Mouse (Mus musculus) embryonic stem cell, embryonic (primary cell): ENCODE data around the gene H2afj.

Experiments used
- CTCF ChIA-PET, 4 experiments: fragments of 300-600 bp in 2 of 4; fragments of 350-600 bp in 2 of 4; sonication (Branson Sonifier 250); formaldehyde crosslinking; loops; one replicate each; lab custom pipeline; 2022; ENCODE audit warnings: inconsistent platforms in 2 of 4; lab: Charles Lee
- POLR2A ChIA-PET, 4 experiments: fragments of 300-600 bp in 2 of 4; fragments of 350-600 bp in 2 of 4; sonication (Branson Sonifier 250); formaldehyde crosslinking; loops; one replicate each; lab custom pipeline; 2022; ENCODE audit warnings: antibody characterized with exemption in 4 of 4, inconsistent platforms in 1 of 4; lab: Charles Lee

Gene H2afj

DNA sequence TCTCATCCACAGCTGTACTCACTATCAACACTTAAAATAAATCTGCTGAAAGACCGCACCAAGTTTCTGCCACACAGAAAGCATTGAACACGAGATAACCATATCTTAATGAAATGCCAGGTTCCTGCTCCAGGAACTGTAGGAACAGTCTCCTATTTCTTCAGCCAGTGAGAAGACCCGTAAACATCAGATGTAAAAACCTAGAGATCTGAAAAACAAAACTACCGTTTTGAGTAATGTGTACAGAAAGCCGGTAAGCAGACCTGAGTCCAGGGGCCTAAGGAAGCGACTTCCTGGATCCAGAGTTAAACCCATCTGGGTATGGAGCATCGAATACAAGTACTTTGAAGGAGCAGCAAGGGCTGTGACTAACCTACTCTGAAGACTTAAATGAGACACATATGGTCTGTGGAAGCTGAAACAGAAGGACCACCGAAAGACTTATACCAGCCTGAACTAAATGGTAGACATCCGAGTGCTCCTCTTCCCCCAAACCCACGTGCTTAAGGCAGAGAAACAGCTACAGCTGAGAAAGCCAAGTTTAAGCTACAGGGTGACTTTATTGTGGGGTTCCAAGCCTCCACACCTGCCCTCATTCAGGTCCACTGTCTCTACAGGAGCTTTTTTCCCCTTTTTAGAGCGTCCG is 4.8 kb upstream of the H2afj start:
- CTCF ChIA-PET: interaction anchor here in 3 of 4 experiments (0.7 to 1.9 kb wide), 5 partner anchors 25 to 183 kb away, joined by 3 to 9 read pairs (median 3); partner anchors contain the start of gene Wbp11 (in 1 of the 3)
- POLR2A ChIA-PET: interaction anchor here (0.6 to 7.9 kb wide), 218 partner anchors 8 to 995 kb away, joined by 3 to 441 read pairs (median 5); partner anchors contain the start of genes BC049715 (in 3 of the 4), Gucy2c (in 3 of the 4), Smco3 (in 3 of the 4) and Wbp11 (in 3 of the 4)

DNA sequence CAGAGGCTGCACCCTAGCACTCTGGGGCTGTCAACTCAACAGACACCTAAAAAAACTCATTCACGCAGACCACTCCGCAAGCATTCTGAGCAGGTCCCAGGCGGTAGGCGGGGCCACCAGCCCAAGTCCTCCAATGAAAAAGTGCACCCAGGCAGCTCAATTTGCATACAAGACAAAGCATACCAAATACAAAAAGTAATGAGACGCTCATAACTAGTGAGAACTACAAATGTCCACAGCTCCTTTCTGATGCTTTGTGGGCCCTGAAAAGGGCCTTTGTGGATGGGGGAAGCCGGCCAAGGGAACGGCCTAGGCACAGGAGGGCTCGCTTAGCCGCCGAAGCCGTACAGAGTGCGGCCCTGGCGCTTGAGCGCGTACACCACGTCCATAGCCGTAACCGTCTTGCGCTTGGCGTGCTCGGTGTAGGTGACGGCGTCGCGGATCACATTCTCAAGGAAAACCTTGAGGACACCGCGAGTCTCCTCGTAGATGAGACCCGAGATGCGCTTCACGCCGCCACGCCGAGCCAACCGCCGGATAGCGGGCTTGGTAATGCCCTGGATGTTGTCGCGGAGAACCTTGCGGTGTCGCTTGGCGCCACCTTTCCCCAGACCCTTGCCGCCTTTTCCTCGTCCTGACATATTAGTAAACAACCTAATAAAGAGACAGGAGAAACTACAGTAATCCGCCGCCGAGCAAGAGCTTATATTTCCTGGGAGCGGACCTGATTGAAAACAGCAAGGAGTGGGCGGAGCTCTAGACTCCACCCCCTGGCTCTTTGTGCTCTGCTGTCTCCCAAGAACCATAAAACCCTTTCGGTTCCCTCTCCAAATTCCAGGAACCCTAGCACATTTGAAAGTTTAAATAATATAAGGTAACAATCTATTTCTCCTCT is 4.1 kb upstream of the H2afj start, which contains the start of gene Hist4h4:
Gene Hist4h4 (minus strand): TSS at position 677 of the 895 bp plus-strand sequence.
- ChIA-PET POLR2A (interaction anchor here (0.6 to 7.9 kb wide), 315 partner anchors 8 to 1875 kb away, joined by 3 to 441 read pairs (median 4); partner anchors contain the start of genes Art4 (in 3 of the 4), BC049715 (in 3 of the 4), Gucy2c (in 3 of the 4) and Rerg (in 3 of the 4)), CTCF (interaction anchor here (0.5 to 1.9 kb wide), 14 partner anchors 14 to 194 kb away, joined by 3 to 9 read pairs (median 3); partner anchors contain the start of gene Wbp11 (in 1 of the 4))

DNA sequence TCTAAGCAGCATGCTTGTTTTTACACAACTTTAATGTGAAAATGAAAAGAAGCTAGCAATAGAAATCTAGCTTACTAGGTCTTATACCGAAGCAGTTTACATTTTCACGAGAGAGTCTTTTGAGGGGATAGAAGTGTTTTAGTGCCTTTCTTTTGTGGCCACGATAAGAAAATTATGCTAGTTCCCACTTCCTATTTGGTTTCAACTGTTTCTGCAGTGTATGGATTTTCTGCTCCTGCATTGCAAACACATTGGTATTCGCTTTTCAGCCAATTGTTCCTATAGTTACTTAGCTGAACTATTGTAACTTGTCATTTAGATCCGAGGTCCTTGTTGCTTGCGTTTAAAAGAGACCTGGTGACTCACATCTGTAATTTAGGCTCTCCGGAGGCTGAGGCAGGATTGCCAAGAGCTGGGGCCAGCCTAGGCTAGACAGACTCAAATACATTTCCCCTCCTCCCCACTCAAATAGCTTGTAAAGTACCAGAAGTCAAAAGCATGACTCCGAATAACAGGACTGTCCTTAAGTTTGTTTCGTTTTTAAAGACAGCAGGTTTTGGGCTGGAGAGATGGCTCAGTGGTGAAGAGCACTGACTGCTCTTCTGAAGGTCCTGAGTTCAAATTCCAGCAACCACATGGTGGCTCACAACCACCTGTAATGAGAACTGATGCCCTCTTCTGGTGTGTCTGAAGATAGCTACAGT is 3.2 kb upstream of the H2afj start:
- POLR2A ChIA-PET: interaction anchor here (0.5 to 7.9 kb wide), 232 partner anchors 8 to 1876 kb away, joined by 3 to 441 read pairs (median 5); partner anchors contain the start of genes Art4 (in 3 of the 4), BC049715 (in 3 of the 4), Gucy2c (in 3 of the 4) and Rerg (in 3 of the 4)
- CTCF ChIA-PET: interaction anchor here (0.5 to 1.9 kb wide), 11 partner anchors 13 to 187 kb away, joined by 3 to 9 read pairs (median 4); partner anchors contain the start of gene Wbp11 (in 1 of the 4)

DNA sequence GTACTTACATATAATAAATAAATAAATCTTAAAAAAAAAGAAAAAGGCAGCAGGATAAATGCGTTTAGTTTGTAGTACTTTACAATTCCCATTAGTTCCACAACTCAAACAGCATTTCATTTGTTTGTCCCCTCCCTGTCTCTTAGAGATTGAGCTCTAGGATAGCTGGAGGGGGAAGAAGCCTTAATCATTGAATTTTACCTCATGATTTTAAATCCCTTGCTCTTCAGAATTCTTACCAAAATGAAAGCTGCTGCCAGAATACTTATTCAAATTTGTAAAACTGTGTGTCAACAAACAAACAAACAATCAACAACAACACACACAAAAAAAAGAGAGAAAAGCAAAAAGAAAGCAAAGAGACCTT is 2.7 kb upstream of the H2afj start:
- ChIA-PET CTCF (interaction anchor here in 1 of 4 experiments (1.3 kb wide), 1 partner anchor 183 kb away, joined by 3 read pairs; no protein-coding TSS in a partner anchor), POLR2A (interaction anchor here in 3 of 4 experiments (0.5 to 7.9 kb wide), 29 partner anchors 8 to 707 kb away, joined by 3 to 441 read pairs (median 5); partner anchors contain the start of genes BC049715 (in 2 of the 3), Gucy2c (in 2 of the 3), Smco3 (in 2 of the 3) and Wbp11 (in 2 of the 3))

DNA sequence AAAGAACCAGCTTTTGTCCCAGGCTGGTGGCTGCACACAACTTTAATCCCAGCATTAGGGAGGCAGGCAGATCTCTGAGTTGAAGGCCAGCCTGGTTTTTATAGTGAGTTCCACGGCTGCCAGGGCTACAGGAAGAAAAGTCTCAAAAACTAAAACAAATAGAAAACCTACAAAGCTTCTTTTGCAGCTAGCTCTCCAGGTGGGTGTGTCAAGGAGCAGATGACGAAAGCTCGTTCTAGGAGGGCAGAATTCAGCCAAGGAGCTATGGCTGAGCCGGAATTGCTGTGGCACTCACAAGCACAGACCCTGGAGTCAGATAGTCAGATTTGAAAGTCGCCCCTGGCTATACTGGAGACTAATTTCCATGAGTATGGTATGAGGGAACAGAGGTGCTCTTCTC is 1.2 kb upstream of the H2afj start:
- ChIA-PET CTCF (no interaction called here), POLR2A (interaction anchor here (0.6 to 7.9 kb wide), 29 partner anchors 8 to 1498 kb away, joined by 3 to 441 read pairs (median 6); partner anchors contain the start of genes Wbp11 (in 4 of the 4), BC049715 (in 3 of the 4), Plbd1 (in 2 of the 4) and Gucy2c (in 1 of the 4))

DNA sequence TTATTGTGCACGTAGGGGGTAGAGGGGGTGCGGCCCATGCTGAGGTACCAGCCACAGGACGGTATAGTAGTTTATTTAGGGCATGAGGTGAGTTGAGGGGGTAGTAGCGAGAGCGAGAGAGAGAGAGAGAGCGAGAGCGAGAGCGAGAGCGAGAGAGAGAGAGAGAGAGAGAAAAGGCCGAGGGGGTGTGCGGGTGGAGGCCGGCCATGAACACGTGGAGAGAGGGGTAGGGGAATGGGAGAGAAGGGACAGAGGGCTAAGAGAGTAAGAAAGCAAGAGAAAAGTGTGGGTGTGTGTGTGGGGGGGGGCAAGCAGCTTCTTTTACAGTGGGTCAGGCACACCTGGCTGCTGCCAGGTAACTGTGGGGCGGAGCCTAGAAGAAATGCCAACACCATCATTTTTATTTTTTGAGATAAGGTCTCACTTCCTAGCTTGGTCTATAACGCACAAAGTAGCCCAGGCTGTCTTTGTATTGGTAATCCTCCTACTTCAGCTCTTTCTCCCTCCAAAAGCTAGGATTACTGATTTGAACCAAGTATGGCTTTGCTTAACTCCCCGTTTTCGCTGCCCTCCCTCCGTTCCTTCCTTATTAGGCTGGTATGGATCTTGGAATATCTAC is 540 bp upstream of the H2afj start:
- ChIA-PET CTCF (interaction anchor here in 2 of 4 experiments (0.6 to 1.6 kb wide), 4 partner anchors 66 to 959 kb away, joined by 3 to 6 read pairs (median 3); no protein-coding TSS in a partner anchor), POLR2A (interaction anchor here (0.6 to 7.9 kb wide), 79 partner anchors 8 to 1917 kb away, joined by 3 to 441 read pairs (median 5); partner anchors contain the start of genes BC049715 (in 4 of the 4), Wbp11 (in 4 of the 4), Plbd1 (in 2 of the 4) and Smco3 (in 2 of the 4))

DNA sequence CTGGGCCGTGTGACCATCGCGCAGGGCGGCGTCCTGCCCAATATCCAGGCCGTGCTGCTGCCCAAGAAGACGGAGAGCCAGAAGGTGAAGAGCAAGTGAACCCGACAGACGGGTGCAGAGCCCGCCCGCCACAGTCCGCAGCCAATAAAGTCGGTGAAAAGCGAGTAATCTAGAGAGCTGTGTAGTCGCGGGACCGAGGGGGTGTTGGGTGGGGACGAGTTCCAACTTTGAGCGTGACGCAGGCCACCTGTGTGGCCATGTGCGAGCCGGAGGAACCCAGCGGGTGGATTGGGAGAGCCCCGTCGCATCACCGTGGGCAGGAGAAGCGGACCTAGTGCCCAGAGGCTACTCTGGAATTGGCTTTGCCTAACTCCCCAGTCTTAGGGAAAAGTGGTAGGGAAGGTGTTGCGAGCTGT is 595 bp downstream of the H2afj start:
- POLR2A ChIA-PET: interaction anchor here (0.6 to 7.9 kb wide), 67 partner anchors 8 to 1918 kb away, joined by 3 to 441 read pairs (median 5); partner anchors contain the start of genes BC049715 (in 4 of the 4), Wbp11 (in 4 of the 4), Smco3 (in 2 of the 4) and Dera (in 1 of the 4)
- CTCF ChIA-PET: interaction anchor here in 2 of 4 experiments (1.0 to 1.6 kb wide), 3 partner anchors 11 to 188 kb away, joined by 3 to 6 read pairs (median 4); no protein-coding TSS in a partner anchor

DNA sequence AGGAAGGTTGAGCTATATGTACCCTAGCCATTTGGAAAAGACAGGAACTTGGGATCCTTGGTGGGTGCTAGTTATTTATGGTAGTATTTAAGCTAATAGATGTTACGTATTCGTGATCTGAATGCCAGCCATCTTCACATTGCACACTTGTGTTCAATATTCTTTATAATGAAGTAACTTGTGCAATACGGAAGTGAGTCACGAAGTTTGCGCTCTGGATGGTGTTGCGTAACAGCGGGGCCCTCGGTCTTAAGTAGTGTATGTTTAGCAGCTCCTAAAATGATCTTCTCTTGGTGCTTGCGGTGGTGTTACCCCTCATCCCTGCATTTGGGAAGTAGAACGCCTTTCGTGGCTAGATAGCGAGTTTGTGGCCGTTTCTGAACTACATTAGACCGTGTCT is 1.0 kb downstream of the H2afj start:
- ChIA-PET POLR2A (interaction anchor here (0.6 to 7.9 kb wide), 32 partner anchors 8 to 946 kb away, joined by 3 to 441 read pairs (median 6); partner anchors contain the start of genes BC049715 (in 4 of the 4), Wbp11 (in 4 of the 4), Smco3 (in 2 of the 4) and Dera (in 1 of the 4)), CTCF (interaction anchor here in 2 of 4 experiments (0.7 to 1.6 kb wide), 2 partner anchors 189 to 1364 kb away, joined by 3 to 6 read pairs; no protein-coding TSS in a partner anchor)

DNA sequence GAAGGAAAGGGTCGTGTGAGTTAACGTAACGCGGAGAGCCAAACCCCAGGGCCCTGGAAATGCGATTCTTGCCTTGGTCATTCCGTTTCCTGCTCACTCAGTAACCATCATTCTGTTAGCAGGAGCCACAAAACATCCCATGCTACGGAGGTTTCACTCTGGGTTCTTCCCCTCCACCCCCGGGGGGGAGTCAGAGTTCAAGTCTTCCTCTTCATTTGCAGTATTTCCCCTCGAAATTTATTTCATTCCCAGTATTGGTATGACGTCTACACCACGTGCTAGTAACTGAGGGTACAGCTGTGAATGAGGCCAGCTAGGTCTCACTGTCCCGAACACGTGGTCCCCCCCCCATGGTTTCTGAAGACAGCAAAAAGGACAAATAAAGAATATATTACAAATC is 1.6 kb downstream of the H2afj start:
- ChIA-PET CTCF (interaction anchor here in 1 of 4 experiments (0.7 kb wide), 1 partner anchor 1364 kb away, joined by 3 read pairs; no protein-coding TSS in a partner anchor), POLR2A (interaction anchor here (0.6 to 7.9 kb wide), 15 partner anchors 10 to 938 kb away, joined by 3 to 441 read pairs (median 7); partner anchors contain the start of genes BC049715 (in 2 of the 4), Wbp11 (in 2 of the 4) and Smco3 (in 1 of the 4))

DNA sequence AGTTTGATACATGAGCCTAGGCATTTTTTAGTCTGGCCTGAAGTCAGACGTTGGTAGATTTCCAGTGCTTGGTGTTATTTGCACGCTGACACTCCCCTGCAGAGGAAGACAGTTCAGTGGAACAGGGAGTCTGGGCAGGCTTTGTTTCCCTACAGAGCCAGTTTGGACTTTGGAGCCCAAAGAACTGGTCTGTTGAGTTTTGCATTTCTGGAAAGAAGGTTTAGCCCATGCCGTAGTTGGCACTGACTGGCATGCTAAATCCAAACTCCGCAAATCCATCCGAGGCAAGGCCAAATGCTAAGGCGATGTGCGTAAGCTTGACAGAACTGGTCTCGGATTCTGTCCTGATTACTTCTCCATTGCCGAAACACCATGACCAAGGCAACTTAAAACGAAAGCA is 3.2 kb downstream of the H2afj start:
- POLR2A ChIA-PET: interaction anchor here in 2 of 4 experiments (1.0 to 1.6 kb wide), 2 partner anchors 17 kb away, joined by 3 to 4 read pairs; partner anchors contain the start of genes Wbp11 (in 2 of the 2) and BC049715 (in 1 of the 2)
- CTCF ChIA-PET: no interaction called here

DNA sequence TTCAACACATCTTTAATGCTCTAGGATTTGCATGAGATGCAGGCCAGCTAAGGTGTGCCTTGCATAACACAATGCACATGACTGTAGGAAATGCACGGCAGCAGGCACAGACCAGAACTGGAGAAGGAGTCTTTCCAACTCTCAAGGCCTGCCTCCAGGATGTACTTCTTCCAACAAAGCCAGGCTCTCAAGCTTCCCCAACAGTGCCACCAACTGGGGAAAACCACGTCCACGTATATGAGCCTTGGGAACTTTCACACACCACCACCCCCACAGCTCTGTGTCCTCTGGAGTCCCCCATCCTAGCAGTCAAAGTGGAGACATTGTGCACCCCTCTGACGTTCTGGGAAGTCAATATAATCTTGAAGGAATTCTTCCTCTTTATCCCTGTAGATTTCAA is 5.1 kb downstream of the H2afj start:
- CTCF ChIA-PET: interaction anchor here in 2 of 4 experiments (0.5 to 1.1 kb wide), 3 partner anchors 18 to 1107 kb away, joined by 3 to 4 read pairs (median 3); no protein-coding TSS in a partner anchor
- POLR2A ChIA-PET: interaction anchor here (0.6 to 14.0 kb wide), 10 partner anchors 9 to 281 kb away, joined by 3 to 161 read pairs (median 7); partner anchors contain the start of genes Hist4h4 (in 3 of the 4), BC049715 (in 2 of the 4) and Wbp11 (in 2 of the 4)

DNA sequence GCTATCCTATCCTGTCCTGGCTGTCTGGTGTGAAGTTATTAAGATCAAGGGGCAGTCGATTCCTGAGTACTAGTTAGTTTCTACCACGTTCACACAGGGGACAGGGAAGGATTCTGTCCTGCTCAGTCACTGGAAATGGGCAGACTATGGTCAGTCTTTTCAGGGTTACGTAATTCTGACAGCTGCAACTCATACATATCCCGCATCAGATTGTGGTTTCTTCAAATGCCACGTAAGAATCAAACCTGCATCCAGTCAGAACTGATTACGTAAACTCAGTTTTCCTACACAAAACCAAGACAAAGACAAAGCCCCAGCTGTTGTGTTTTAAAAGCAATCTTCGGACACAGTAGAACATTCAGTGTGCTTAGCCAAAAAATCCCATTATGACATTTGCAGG is 7.3 kb downstream of the H2afj start:
- ChIA-PET POLR2A (interaction anchor here (0.5 to 14.0 kb wide), 7 partner anchors 9 to 623 kb away, joined by 3 to 268 read pairs (median 10); partner anchors contain the start of genes Hist4h4 (in 3 of the 4), BC049715 (in 2 of the 4), Wbp11 (in 2 of the 4) and H2afj (in 1 of the 4)), CTCF (no interaction called here)

DNA sequence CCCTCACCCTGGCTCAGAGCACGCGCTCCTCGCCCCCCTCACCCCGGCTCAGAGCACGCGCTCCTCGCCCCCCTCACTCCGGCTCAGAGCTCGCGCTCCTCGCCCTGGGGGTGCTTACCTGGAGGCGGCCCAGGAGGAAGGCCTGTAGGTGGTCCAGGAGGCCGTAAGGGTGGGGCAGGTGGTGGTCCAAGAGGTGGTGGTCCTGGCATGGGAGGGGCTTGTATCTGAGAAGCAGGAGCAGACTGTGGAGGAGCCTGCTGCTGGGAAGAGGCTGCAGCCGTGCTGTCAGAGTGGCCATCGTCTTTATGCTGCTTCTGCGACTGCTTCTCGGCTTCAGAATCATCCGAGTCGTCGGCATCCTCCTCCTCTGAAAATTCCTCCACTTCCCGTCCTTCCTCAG is 8.8 kb downstream of the H2afj start:
- ChIA-PET CTCF (no interaction called here), POLR2A (interaction anchor here (1.1 to 14.0 kb wide), 13 partner anchors 8 to 35 kb away, joined by 3 to 268 read pairs (median 10); partner anchors contain the start of genes BC049715 (in 4 of the 4), Hist4h4 (in 3 of the 4), Wbp11 (in 3 of the 4) and H2afj (in 2 of the 4))

DNA sequence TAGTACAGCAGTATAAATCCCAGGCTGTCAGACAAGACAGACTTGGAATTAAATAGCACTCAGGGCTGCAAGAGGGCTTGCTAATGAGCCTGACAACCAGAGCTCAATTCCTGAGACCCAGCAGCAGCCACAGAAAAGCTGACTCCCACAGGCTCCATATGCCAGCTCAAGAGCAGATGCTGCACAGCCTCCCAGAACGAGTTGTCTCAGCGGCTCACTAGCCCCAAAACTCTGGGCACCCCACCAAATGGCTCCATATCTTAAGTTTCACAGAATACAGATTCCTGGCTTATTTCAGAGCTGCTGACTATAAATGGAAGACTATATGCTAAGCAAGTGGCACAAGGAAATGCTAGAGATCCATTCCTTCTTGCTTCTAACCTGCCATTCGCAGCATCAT is 9.5 kb downstream of the H2afj start:
- POLR2A ChIA-PET: interaction anchor here (1.1 to 14.0 kb wide), 11 partner anchors 8 to 21 kb away, joined by 3 to 268 read pairs (median 10); partner anchors contain the start of genes BC049715 (in 4 of the 4), Wbp11 (in 3 of the 4), H2afj (in 2 of the 4) and Hist4h4 (in 2 of the 4)
- CTCF ChIA-PET: interaction anchor here in 3 of 4 experiments (0.6 to 0.8 kb wide), 3 partner anchors 13 to 34 kb away, joined by 3 to 4 read pairs (median 4); partner anchors contain the start of gene Hist4h4 (in 1 of the 3)

DNA sequence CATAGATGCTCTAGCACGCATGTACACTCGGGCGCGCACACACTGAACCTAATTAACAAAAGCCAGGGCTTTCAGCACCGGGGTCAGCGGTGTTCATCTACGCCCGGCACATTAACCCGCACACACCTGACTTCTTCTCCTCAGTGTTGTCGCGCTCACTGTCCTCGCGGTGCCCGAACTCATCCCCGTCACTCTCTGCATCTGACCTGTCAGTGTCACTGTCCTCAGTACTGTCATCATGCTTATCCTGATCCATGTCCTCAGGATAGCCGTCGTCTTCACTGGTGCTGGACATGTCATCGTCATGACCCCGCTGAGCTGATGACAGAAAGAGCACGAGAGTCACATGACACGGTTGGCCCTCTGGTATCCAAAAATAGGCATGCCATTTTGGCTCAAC is 12.3 kb downstream of the H2afj start:
- POLR2A ChIA-PET: interaction anchor here in 3 of 4 experiments (1.2 to 14.0 kb wide), 7 partner anchors 8 to 16 kb away, joined by 3 to 268 read pairs (median 55); partner anchors contain the start of genes Hist4h4 (in 3 of the 3), H2afj (in 2 of the 3), Wbp11 (in 2 of the 3) and BC049715 (in 1 of the 3)
- CTCF ChIA-PET: interaction anchor here in 3 of 4 experiments (0.6 to 1.2 kb wide), 3 partner anchors 12 to 1873 kb away, joined by 3 to 4 read pairs (median 3); partner anchors contain the start of gene H2afj (in 1 of the 3)
